Mouse (Mus musculus) thymus, adult 2 months (tissue): Measurements from ENCODE around the gene Hoxc6. TPM values are rescaled to one million over a fixed set of nuclear protein-coding genes. Genes with fewer than 3 reads are reported as not detected.

Experiments used
- DNase-seq: peaks from one replicate; pipeline ENCODE4 v3.0.0; 2021
- H3K27ac ChIP-seq: fragments of 200-500 bp; 2 replicates; pipeline ENCODE4 v1.5.1; 2012; ENCODE audit warnings: low read length, control low read depth; ENCODE audit not compliant: control insufficient read depth, insufficient read depth
- H3K27me3 ChIP-seq: fragments of 200-500 bp; 2 replicates; pipeline ENCODE4 v1.6.1; 2012; ENCODE audit warnings: mild to moderate bottlenecking, low read length, moderate library complexity, mixed read lengths; ENCODE audit not compliant: control insufficient read depth, insufficient read depth
- H3K36me3 ChIP-seq: fragments of 200-500 bp; 2 replicates; pipeline ENCODE4 v1.6.1; 2012; ENCODE audit warnings: mild to moderate bottlenecking, low read length, moderate library complexity; ENCODE audit not compliant: control insufficient read depth, insufficient read depth
- H3K4me1 ChIP-seq: fragments of 200-500 bp; replicated peaks from 2 replicates; pipeline ENCODE4 v1.6.1; 2012; ENCODE audit warnings: low read length; ENCODE audit not compliant: control insufficient read depth, insufficient read depth
- H3K4me3 ChIP-seq: fragments of 200-500 bp; 2 replicates; pipeline ENCODE4 v1.5.1; 2012; ENCODE audit warnings: mild to moderate bottlenecking, low read length, control low read depth, moderate library complexity; ENCODE audit not compliant: control insufficient read depth, insufficient read depth
- CTCF ChIP-seq: fragments of 200-500 bp; IDR thresholded peaks from 2 replicates; pipeline ENCODE4 v1.5.1; 2012; ENCODE audit warnings: mild to moderate bottlenecking, control low read depth, low read length, moderate library complexity, borderline replicate concordance; ENCODE audit not compliant: control insufficient read depth, poor library complexity, insufficient read depth; ENCODE audit errors: extremely low read depth
- POLR2A ChIP-seq: fragments of 200-500 bp; IDR thresholded peaks from 2 replicates; pipeline ENCODE4 v1.6.1; 2012; ENCODE audit warnings: mild to moderate bottlenecking, low read length, control low read depth, moderate library complexity; ENCODE audit not compliant: control insufficient read depth, poor library complexity, insufficient read depth; ENCODE audit errors: extremely low read depth
- WGBS: fragments of 180-500 bp; shearing (Covaris S2); methylation state at CpG from one replicate; pipeline ENCODE4 v1.1.7; 2018; 5-methylcytosine and 5-hydroxymethylcytosine counted together
- polyA plus RNA-seq: library from polyadenylated mRNA; depleted of rRNA; stranded (reverse); fragments of >200 nt; gene quantifications from 2 replicates; pipeline ENCODE4 v1.2.3, GENCODE M21; 2012

Gene Hoxc6
- polyA plus RNA-seq, 1 experiment = 0.23 TPM

GRCm38 (mm10) chr15:103034043-103034806, 36.2 kb downstream of the Hoxc6 start:
- no peak overlapping the region for H3K27ac ChIP-seq
- peaks cover 32% of the 10 kb centered on the region for H3K27me3 ChIP-seq
- no peak overlapping the region for H3K4me3 ChIP-seq
- no peaks in the 10 kb centered on the region for H3K4me1 ChIP-seq
- no peak for DNase-seq
- TF ChIP-seq POLR2A (no peak), CTCF (no peak)
- WGBS = 4% methylated on average over 23 of the region's 24 CpGs
- H3K36me3 ChIP-seq = no peaks in the 10 kb centered on the region

GRCm38 (mm10) chr15:103034807-103035547, 36.9 kb downstream of the Hoxc6 start:
- Histone ChIP-seq H3K27me3 (peaks cover 32% of the 10 kb centered on the region), H3K36me3 (no peaks in the 10 kb centered on the region), H3K27ac (no peak overlapping the region), H3K4me1 (no peaks in the 10 kb centered on the region), H3K4me3 (no peak overlapping the region)
- 5% methylated on average over 34 of the region's 34 CpGs for WGBS
- TF ChIP-seq CTCF = no peak
- TF ChIP-seq POLR2A = no peak
- DNase-seq = no peak

- Histone ChIP-seq H3K36me3 (no peaks in the 10 kb centered on the region), H3K4me3 (no peak overlapping the region), H3K27ac (no peak overlapping the region), H3K27me3 (peaks cover 32% of the 10 kb centered on the region), H3K4me1 (no peaks in the 10 kb centered on the region)
- no peak for TF ChIP-seq POLR2A
- no peak for TF ChIP-seq CTCF
- no peak for DNase-seq
- 10% methylated on average over 14 of the region's 14 CpGs for WGBS
Observed at GRCm38 (mm10) chr15:103035548-103035881, 37.5 kb downstream of the Hoxc6 start.

GRCm38 (mm10) chr15:103037579-103037978, 39.5 kb downstream of the Hoxc6 start:
- no peak for DNase-seq
- no peak overlapping the region for H3K4me3 ChIP-seq
- peaks cover 33% of the 10 kb centered on the region for H3K27me3 ChIP-seq
- H3K27ac ChIP-seq = no peak overlapping the region
- no peaks in the 10 kb centered on the region for H3K4me1 ChIP-seq
- no peaks in the 10 kb centered on the region for H3K36me3 ChIP-seq
- WGBS = 21% methylated on average over 1 of the region's 1 CpGs
- TF ChIP-seq CTCF = no peak
- TF ChIP-seq POLR2A = no peak

- DNase-seq = no peak
- WGBS = 61% methylated on average over 10 of the region's 10 CpGs
- H3K27ac ChIP-seq = no peak overlapping the region
- no peak overlapping the region for H3K4me3 ChIP-seq
- peaks cover 25% of the 10 kb centered on the region for H3K27me3 ChIP-seq
- no peak for TF ChIP-seq CTCF
- no peak for TF ChIP-seq POLR2A
- no peaks in the 10 kb centered on the region for H3K4me1 ChIP-seq
- no peaks in the 10 kb centered on the region for H3K36me3 ChIP-seq
Observed at GRCm38 (mm10) chr15:103038701-103039480, 40.8 kb downstream of the Hoxc6 start.

- TF ChIP-seq CTCF (no peak), POLR2A (no peak)
- DNase-seq = no peak
- Histone ChIP-seq H3K27me3 (peaks cover 20% of the 10 kb centered on the region), H3K36me3 (no peaks in the 10 kb centered on the region), H3K4me3 (no peak overlapping the region), H3K4me1 (no peaks in the 10 kb centered on the region), H3K27ac (no peak overlapping the region)
- 62% methylated on average over 3 of the region's 3 CpGs for WGBS
Observed at GRCm38 (mm10) chr15:103039609-103040008, 41.6 kb downstream of the Hoxc6 start.
